Mouse (Mus musculus) thymus, postnatal 0 days (tissue): ENCODE measurements around the gene Sema3f. TPM values are rescaled to one million over a fixed set of nuclear protein-coding genes. Genes with fewer than 3 reads are reported as not detected.

ENCODE experiments used
- DNase-seq: peaks from one replicate; pipeline ENCODE4 v3.0.0-alpha.2; 2015; ENCODE audit warnings: low spot score
- polyA plus RNA-seq: library from polyadenylated mRNA; unstranded; fragments of >200 nt; fragmentation: Nextera tagmentation; extraction: Ambion mirVana; gene quantifications from 2 replicates; pipeline ENCODE4 v1.2.1, GENCODE M21; 2015

Sema3f gene
- polyA plus RNA-seq, 1 experiment from 2014 or later: 3.2 TPM

DNA sequence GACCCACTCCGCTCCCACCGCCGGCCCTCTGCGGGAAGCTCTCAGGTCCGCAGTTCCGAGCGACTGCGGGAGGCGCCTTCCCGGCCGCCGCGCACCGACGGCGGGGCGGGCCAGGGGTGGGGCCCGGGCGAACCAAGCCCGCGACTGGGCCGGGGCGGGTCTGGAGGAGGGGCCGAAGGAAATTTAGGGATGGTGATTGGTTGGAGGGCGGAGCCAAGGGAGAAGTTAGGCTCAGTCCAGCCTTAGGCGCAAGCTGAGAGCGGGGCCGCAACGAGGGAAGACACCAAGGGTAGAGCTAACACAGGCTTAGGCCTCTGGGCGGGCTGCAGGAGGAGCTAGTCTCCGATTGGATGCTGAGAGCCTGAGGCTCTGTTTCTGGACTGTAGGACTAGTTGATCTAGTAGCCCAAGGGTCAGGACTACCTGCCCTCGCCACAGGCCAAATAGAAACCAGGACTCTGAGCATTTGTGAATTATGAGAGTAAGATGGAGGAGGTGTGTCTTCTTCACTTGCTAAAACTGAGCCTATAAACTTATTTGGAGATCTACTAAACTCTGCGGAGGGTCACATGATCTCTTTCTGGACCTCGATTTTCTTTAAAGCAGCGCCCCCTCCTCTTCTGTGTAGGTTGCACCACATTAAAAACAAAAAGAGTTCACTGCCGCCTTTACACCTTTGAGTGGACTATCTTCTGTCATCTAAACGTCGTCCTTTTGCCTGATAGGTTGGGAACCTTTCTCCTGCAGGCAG, 74.8 kb downstream of the Sema3f start, which contains the start of gene Gnai2:
Gene Gnai2 (minus strand): TSS at position 89 of the 750 bp plus-strand sequence.
- DNase-seq: peak; percentile 93

DNA sequence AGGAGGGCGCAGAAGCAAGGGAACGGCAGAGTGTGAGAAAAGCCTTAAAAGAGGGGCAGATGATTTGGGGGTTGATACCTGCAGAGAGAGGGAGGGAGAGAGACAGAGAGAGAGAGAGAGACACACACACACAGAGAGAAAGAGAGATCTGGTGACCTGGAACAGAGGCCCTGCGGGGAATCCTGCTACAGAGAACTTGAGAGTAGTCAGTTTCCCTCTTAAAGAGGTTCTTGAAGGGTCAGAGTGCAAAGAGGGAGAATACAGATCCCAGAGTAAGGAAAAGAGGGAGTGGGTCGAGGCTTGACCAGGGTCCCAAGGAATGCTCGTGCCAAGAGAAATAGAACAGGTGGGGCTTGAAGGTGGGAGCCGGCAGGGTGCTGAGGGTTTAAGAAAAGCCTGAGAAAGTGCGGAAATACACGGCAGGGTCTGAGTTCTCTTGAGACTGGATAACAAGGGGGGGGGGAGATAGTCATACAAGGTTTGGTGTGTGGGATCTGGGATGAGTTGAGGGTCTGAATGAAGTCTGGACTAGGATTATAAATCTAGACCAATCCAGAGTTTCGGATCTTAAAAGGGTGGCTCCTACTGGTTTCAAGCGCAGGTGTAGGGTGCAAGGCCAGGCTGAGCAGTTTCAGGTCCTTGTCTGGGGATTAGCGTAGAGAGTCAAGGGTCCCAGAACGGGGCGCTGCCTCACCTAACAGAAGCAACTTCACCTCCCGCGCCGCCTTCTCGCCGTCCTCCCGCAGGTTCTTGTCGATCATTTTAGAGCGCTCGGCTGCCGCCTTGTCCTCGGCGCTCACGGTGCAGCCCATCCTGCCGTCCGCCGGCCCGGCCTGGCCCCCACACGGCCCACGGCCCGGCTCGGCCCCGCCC, 75.6 kb downstream of the Sema3f start:
- peak; percentile 39 for DNase-seq

DNA sequence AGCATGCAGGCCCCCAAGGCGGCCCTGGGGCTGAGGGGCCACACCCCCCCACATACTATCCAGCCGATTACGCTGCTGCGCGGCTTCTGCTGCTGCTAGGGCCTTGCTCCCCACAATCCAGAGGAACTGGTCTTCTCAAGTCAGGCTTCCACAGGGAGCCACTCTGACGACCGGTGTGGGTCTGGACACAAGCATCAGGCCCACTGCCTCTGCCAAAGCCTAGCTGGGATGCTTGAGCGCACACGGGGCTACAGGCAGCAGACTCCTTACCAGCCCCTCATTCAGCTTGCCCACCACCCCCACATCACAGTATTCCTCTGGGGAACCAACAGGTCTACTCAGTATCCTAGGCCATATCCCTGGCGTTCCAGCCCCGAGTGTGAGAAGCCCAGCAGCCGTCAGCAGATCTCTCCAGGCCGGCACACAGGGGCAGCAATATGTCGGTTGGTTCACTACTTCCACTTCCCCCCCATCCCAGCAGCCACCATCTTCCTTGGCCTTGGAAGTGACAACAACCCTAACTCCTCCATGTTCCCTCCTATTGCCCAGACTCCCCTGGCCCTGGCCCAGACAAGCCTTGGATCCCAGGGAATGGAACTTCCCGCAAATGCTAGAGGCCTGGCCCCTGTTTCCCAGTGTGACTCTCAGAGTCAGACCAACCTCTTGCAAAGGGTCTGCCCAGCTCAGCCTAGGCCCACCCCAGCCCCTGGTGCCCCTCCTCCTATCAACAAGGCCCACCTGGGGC, 76.4 kb downstream of the Sema3f start:
- DNase-seq: peak; percentile 41

DNA sequence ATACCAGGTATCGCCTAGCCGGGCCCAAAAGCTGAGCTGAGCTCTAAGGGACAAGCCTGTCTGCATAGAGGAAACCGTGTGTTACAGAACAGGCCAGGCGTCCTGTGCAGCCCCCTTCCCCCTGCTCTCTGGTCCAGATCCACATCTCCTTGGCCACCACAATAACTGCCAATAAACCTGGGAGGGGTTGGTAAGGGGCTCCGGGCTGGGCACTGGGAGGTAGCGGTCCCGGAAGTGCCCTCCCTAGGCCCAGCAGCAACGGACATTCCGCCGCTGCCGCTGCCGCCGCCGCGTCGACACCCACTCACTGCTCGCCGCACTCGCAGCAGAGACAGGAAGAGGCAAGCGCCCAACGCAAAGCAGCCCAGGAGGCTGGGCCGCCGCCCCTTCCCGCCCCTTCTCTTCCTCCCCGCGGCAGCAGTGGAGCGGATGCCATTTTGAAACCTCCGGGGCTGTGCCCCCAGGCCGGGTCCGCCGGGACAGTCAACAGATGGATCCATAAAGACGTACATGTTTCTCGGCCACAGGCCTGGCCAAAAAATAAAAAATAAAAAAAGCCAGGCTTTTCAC, 77.1 kb downstream of the Sema3f start:
- DNase-seq: peak; percentile 90

DNA sequence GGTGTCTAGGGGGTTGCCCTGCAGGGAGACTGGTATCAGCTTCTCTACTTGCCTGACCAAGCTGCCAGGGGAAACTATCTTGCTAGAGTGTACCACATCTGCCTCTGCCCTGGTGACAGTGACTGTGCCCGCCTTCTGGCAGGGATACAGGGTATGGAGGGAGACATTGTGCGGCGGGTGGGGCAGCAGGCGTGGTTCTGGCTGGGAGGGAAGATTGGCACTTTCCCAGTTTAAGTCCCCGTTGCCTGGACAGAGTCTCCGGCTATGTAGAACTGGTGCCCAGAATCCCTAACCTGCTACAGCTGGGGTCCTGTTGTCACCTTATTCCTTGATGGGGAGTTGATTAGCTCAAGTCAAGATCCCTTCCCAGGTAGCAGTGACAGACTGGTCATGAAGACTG, 77.8 kb downstream of the Sema3f start:
- no peak for DNase-seq

DNA sequence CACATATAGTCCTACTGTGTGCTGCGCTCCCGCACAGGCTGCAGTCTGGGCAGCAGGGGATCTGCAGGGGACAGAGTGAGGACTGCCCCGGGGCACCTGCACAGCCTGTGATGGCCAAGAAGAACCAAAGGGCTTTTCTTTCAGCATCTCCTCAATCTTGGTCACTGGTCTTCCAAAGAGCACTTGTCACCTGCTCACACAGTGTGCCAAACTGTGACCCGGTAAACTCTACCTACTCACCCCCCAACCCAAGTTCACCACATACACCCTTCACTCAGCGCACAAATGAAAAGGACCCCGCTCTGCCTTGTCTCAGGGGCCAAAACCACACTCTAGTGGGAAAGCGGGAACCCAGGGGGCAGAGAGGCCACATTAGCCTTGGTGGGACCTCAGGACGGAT, 78.4 kb downstream of the Sema3f start:
- no peak for DNase-seq

Other genes with a start within 250 kb of the Sema3f start
- 35.0 and 37.1 TPM in 2 replicates for gene Tmem115, start 176.5 kb downstream of the Sema3f start, polyA plus RNA-seq
- 48.5 and 49.8 TPM in 2 replicates for gene Cyb561d2, start 168.3 kb downstream of the Sema3f start, polyA plus RNA-seq
- gene Nprl2, start 168.2 kb downstream of the Sema3f start, polyA plus RNA-seq: 47.2 and 48.4 TPM in 2 replicates
- 0.89 and 1.5 TPM in 2 replicates for gene Zmynd10, start 163.2 kb downstream of the Sema3f start, polyA plus RNA-seq
- 52.1 and 56.2 TPM in 2 replicates for gene Rassf1, start 158.9 kb downstream of the Sema3f start, polyA plus RNA-seq
- 56.7 and 57.8 TPM in 2 replicates for gene Tusc2, start 147.2 kb downstream of the Sema3f start, polyA plus RNA-seq
- 31.0 and 31.3 TPM in 2 replicates for gene Hyal2, start 142.5 kb downstream of the Sema3f start, polyA plus RNA-seq
- 6.1 and 9.0 TPM in 2 replicates for gene Hyal1, start 133.5 kb downstream of the Sema3f start, polyA plus RNA-seq
- 18.4 and 23.1 TPM in 2 replicates for gene Naa80, start 131.6 kb downstream of the Sema3f start, polyA plus RNA-seq
- gene Hyal3, start 129.7 kb downstream of the Sema3f start, polyA plus RNA-seq: 0.90 and 1.2 TPM in 2 replicates
- gene Ifrd2, start 122.8 kb downstream of the Sema3f start, polyA plus RNA-seq: 43.6 and 48.7 TPM in 2 replicates
- gene Sema3b, start 101.2 kb downstream of the Sema3f start, polyA plus RNA-seq: 1.4 and 1.8 TPM in 2 replicates
- gene Gnai2, start 75.1 kb downstream of the Sema3f start, polyA plus RNA-seq: 466 and 479 TPM in 2 replicates
- gene Slc38a3, start 40.9 kb downstream of the Sema3f start, polyA plus RNA-seq: 0.60 and 1.1 TPM in 2 replicates
- 0.62 and 0.85 TPM in 2 replicates for gene Gnat1, start 30.8 kb downstream of the Sema3f start, polyA plus RNA-seq
- 162 and 183 TPM in 2 replicates for gene Rbm5, start 60.5 kb upstream of the Sema3f start, polyA plus RNA-seq
- gene Rbm6, start 162.8 kb upstream of the Sema3f start, polyA plus RNA-seq: 61.2 and 66.2 TPM in 2 replicates
- 17.2 and 17.9 TPM in 2 replicates for gene Mon1a, start 177.7 kb upstream of the Sema3f start, polyA plus RNA-seq
- 1.6 and 2.4 TPM in 2 replicates for gene Mst1r, start 196.4 kb upstream of the Sema3f start, polyA plus RNA-seq
- gene Actl11, start 218.0 kb upstream of the Sema3f start, polyA plus RNA-seq: not detected in 2 replicates
- 12.1 and 12.9 TPM in 2 replicates for gene Camkv, start 225.2 kb upstream of the Sema3f start, polyA plus RNA-seq
- gene Traip, start 239.7 kb upstream of the Sema3f start, polyA plus RNA-seq: 23.1 and 27.2 TPM in 2 replicates